Mouse (Mus musculus): ENCODE results near the gene Apol9b. TPM values are rescaled to one million over a fixed set of nuclear protein-coding genes. Genes with fewer than 3 reads are reported as not detected.

The Apol9b gene
- total and polyA plus RNA-seq, 3 experiments = not detected

DNA sequence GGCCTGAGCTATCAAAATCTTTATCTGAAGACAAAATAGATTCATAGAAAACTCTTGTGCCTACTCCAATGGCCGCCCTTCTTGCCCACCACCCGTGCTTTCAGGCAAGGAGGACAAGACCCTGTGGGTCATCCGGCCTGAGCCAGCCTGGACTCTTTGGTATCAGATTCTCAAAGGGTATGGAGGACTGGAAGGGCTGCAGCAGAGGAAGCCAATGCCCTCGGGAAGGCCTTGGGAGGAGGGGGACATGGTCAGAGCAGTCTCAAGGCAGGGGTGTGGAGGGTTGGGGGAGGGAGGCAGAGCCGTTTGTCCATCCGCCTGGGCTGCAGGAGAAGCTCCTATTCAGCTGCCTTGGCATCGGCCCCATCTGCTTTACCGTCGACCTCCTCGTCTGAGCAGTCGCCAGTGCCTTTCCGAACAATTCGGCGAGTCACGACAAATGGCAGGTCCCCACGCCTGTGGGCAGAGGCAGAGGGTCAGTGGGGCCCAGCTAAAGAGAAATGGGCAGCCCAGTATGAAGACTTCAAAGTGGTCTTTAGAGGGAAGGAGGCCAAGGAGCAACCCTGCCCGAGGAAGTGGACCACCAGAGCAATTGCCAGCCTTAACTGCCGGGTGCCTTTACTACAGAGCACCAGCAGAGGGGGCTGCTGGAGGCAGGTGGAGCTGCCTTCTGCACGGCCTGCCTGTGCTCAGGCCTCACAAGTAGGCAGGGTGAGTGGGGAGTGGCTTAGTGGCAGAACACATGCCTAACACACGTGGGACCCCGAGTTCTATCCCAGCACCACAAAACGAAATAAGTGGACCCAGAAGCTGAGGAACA is 32.9 kb downstream of the Apol9b start:
- Histone ChIP-seq H3K36me3 (ENCODE audit: control insufficient read depth in 1 of 2, insufficient read depth in 2 of 2, low read length in 2 of 2) (peaks cover 0 to 4% of the 10 kb centered on the region in 2 experiments; a peak in 1 of 4 replicates), H3K27me3 (ENCODE audit: control insufficient read depth in 1 of 2, insufficient read depth in 2 of 2, low read length in 2 of 2) (no peaks in the 10 kb centered on the region), H3K9ac (ENCODE audit: control insufficient read depth, low read depth, low read length, poor library complexity, severe bottlenecking) (no peak overlapping the region), H3K4me1 (ENCODE audit: control insufficient read depth in 1 of 2, insufficient read depth in 2 of 2, low read length in 2 of 2) (0 out of 4 replicates have a peak, but pooled peaks cover 0 to 3% of the 10 kb centered on the region in 2 experiments), H3K27ac (ENCODE audit: control insufficient read depth, low read depth, low read length) (no peak overlapping the region), H3K4me3 (ENCODE audit: control insufficient read depth in 1 of 2, insufficient read depth in 1 of 2, low read depth in 2 of 2, low read length in 2 of 2) (no peak overlapping the region), H3K9me3 (replicated peaks; ENCODE audit: insufficient read depth, low read length) (no peaks in the 10 kb centered on the region), H3K79me2 (ENCODE audit: control insufficient read depth, insufficient read depth, low read length, poor library complexity) (no peaks in the 10 kb centered on the region)
- DNase-seq (ENCODE audit: low read depth, low spot score) = peak; percentile 66
- TF ChIP-seq EP300 (IDR thresholded peaks at IDR 0.05; ENCODE audit: low read depth in 1 of 2, low read length in 2 of 2) = no peak
- no peak for TF ChIP-seq MAZ (IDR thresholded peaks at IDR 0.05; ENCODE audit: low read depth, low read length)
- TF ChIP-seq ZC3H11A (IDR thresholded peaks at IDR 0.05; ENCODE audit: low read depth, low read length) = peak; percentile 32
- TF ChIP-seq MAX (IDR thresholded peaks at IDR 0.05; ENCODE audit: low read length) = no peak
- no peak for TF ChIP-seq MYC (IDR thresholded peaks at IDR 0.05; ENCODE audit: low read depth, low read length)
- TF ChIP-seq UBTF (IDR thresholded peaks at IDR 0.05; ENCODE audit: borderline replicate concordance, insufficient read depth, low read depth, low read length) = no peak
- no peak for TF ChIP-seq SIN3A (IDR thresholded peaks at IDR 0.05; ENCODE audit: low read length)
- no peak for TF ChIP-seq ETS1 (IDR thresholded peaks at IDR 0.05; ENCODE audit: low read depth, low read length)
- peak; percentile 73 for TF ChIP-seq SMC3 (IDR thresholded peaks at IDR 0.05; ENCODE audit: low read depth, low read length)
- TF ChIP-seq TBP (IDR thresholded peaks at IDR 0.05; ENCODE audit: low read depth, low read length) = no peak
- no peak for TF ChIP-seq HCFC1 (IDR thresholded peaks at IDR 0.05; ENCODE audit: low read depth, low read length)
- peak; percentile 72 to 80 (median 75) for TF ChIP-seq CTCF (IDR thresholded peaks at IDR 0.05 in 2 of 3, conservative IDR thresholded peaks at IDR 0.05 in 1 of 3; ENCODE audit: control insufficient read depth in 1 of 3, insufficient read depth in 1 of 3, low read depth in 2 of 3, low read length in 3 of 3, poor library complexity in 1 of 3, severe bottlenecking in 1 of 3)
- TF ChIP-seq RAD21 (IDR thresholded peaks at IDR 0.05; ENCODE audit: low read depth, low read length) = peak; percentile 47
- TF ChIP-seq GABPA (IDR thresholded peaks at IDR 0.05; ENCODE audit: low read depth, low read length) = no peak
- TF ChIP-seq POLR2A (IDR thresholded peaks at IDR 0.05; ENCODE audit: control insufficient read depth in 1 of 2, insufficient read depth in 1 of 2, low read depth in 1 of 2, low read length in 2 of 2, poor library complexity in 1 of 2) = no peak
- no peak for TF ChIP-seq RCOR1 (IDR thresholded peaks at IDR 0.05; ENCODE audit: low read depth, low read length)
- TF ChIP-seq USF2 (IDR thresholded peaks at IDR 0.05; ENCODE audit: borderline replicate concordance in 1 of 2, insufficient read depth in 1 of 2, low read depth in 1 of 2, low read length in 2 of 2) = no peak
- no peak for TF ChIP-seq POLR2AphosphoS5 (IDR thresholded peaks at IDR 0.05; ENCODE audit: borderline replicate concordance, low read depth, low read length)
- no peak for TF ChIP-seq ZKSCAN1 (IDR thresholded peaks at IDR 0.05; ENCODE audit: low read depth, low read length)
- no peak for TF ChIP-seq CHD2 (IDR thresholded peaks at IDR 0.05; ENCODE audit: low read length)
- TF ChIP-seq E2F4 (IDR thresholded peaks at IDR 0.05; ENCODE audit: borderline replicate concordance, low read depth, low read length) = no peak
- TF ChIP-seq MEF2A (IDR thresholded peaks at IDR 0.05; ENCODE audit: extremely low read depth, insufficient replicate concordance, low read depth, low read length, poor library complexity, severe bottlenecking) = no peak
- TF ChIP-seq ZMIZ1 (IDR thresholded peaks at IDR 0.05; ENCODE audit: low read depth, low read length) = no peak

All from MEL (cell line).